Comparison of ENCODE assay signal across 17 mouse cellular contexts in genomic region chr9:46336294-46336693, GRCm38 (mm10). TPM values are rescaled to one million over a fixed set of nuclear protein-coding genes. Genes with fewer than 3 reads are reported as not detected.
"Had no signal": no experiment of that assay in that cellular context is flagged by ENCODE, and none has a peak within 500 bp of the region (broad histone marks: within the 10 kb centered on the region; RNA-seq: fewer than 3 reads in every experiment).

No protein-coding gene starts in this region.

RNA-seq across cellular contexts. Expression of gene 4931429L15Rik, which starts 16.5 kb away (rescaled TPM):
- total RNA-seq: megakaryocyte progenitor cell, adult 5-6 weeks had no signal
- polyA plus RNA-seq: liver, embryonic 15.5 days; liver, postnatal 0 days; lung, adult 2 months; lung, embryonic 15.5 days; lung, postnatal 0 days; macrophage; midbrain, embryonic 12.5 days; midbrain, embryonic 14.5 days; midbrain, embryonic 16.5 days; myocyte; neural tube, embryonic 11.5 days; neural tube, embryonic 13.5 days; neural tube, embryonic 15.5 days; small intestine, adult 2 months; stomach, embryonic 14.5 days; stomach, embryonic 16.5 days had no signal
